Mouse (Mus musculus) skeletal muscle tissue, postnatal 0 days (tissue): ENCODE measurements around the gene Tctn3. TPM values are rescaled to one million over a fixed set of nuclear protein-coding genes. Genes with fewer than 3 reads are reported as not detected.

Experiments used
- polyA plus RNA-seq: library from polyadenylated mRNA; unstranded; fragments of >200 nt; fragmentation: Nextera tagmentation; extraction: Ambion mirVana; gene quantifications from 2 replicates; pipeline ENCODE4 v1.2.1, GENCODE M21; 2015

Gene Tctn3
- polyA plus RNA-seq, result 3.6 and 4.9 TPM in 2 replicates

GRCm38 (mm10) chr19:40611830-40612506, at the start of gene Tctn3, which contains the start of gene Entpd1:
Gene Tctn3, minus strand, starts transcription at chr19:40612233.
Gene Entpd1, plus strand, starts transcription at chr19:40612366.

GRCm38 (mm10) chr19:40588293-40588654, 23.8 kb downstream of the Tctn3 start, which contains the start of gene Aldh18a1:
Gene Aldh18a1, minus strand, starts transcription at chr19:40588463.

Other genes starting within 250 kb of the Tctn3 start
- 110 and 116 TPM in 2 replicates for gene Sorbs1, start 98.5 kb downstream of the Tctn3 start, polyA plus RNA-seq
- 14.8 and 20.0 TPM in 2 replicates for gene Aldh18a1, start 23.8 kb downstream of the Tctn3 start, polyA plus RNA-seq
- gene Entpd1, start 133 bp upstream of the Tctn3 start, polyA plus RNA-seq, result 10.2 and 10.6 TPM in 2 replicates
- 0.05 TPM in 1 of 2 replicates, not detected in the other for gene Cc2d2b, start 136.5 kb upstream of the Tctn3 start, polyA plus RNA-seq
- gene Ccnj, start 219.0 kb upstream of the Tctn3 start, polyA plus RNA-seq, result 4.0 and 4.3 TPM in 2 replicates